Mouse (Mus musculus) adrenal gland, postnatal 36 days (tissue): ENCODE measurements at regions not wholly inside any gene's neighbourhood (a gene's known extent, or its start where the extent isn't known, plus 50 kb on each side); places are given as distances from the start of the nearest gene placed in this dataset.
"Not testable (repeated sequence)": the region's sequence is repeated elsewhere in the genome, so short reads cannot be mapped to it uniquely, and the experiment has no call there.

Experiments
- DNase-seq, 2 experiments: peaks; one replicate each; pipeline ENCODE4 v3.0.0; 2021; ENCODE audit warnings: mixed read lengths in 1 of 2

GRCm38 (mm10) chr7:60733331-60733994 lies 593.4 kb upstream of the Snrpn start:
- not testable (repeated sequence) for DNase-seq

GRCm38 (mm10) chr7:60728108-60728721 lies 588.2 kb upstream of the Snrpn start:
- peak in 1 of 2 experiments; percentile 2 for DNase-seq
